Mouse (Mus musculus) limb, embryonic 12.5 days (tissue): Measurements from ENCODE around the gene B4gat1. TPM values are rescaled to one million over a fixed set of nuclear protein-coding genes. Genes with fewer than 3 reads are reported as not detected.

Experiments
- ATAC-seq: fragments of 200-750 bp; cut with Nextera tagmentation; 2 replicates; pipeline ENCODE4 v1.8.0; 2017; ENCODE audit warnings: low read depth, moderate TSS enrichment; ENCODE audit not compliant: insufficient number of reproducible peaks, insufficient read depth, low FRiP score, low TSS enrichment
- H3K27ac ChIP-seq: fragments of 300-500 bp; sonication (generic); 2 replicates; pipeline ENCODE4 v1.5.1; 2016; ENCODE audit warnings: mild to moderate bottlenecking, moderate library complexity
- H3K27me3 ChIP-seq: fragments of 300-500 bp; sonication (generic); 2 replicates; pipeline ENCODE4 v1.6.1; 2016; ENCODE audit warnings: mild to moderate bottlenecking, moderate library complexity
- H3K36me3 ChIP-seq: fragments of 300-500 bp; sonication (generic); 2 replicates; pipeline ENCODE4 v1.6.1; 2016; ENCODE audit warnings: mild to moderate bottlenecking, moderate library complexity
- H3K4me1 ChIP-seq: fragments of 300-500 bp; sonication (generic); replicated peaks from 2 replicates; pipeline ENCODE4 v1.6.1; 2016
- H3K4me2 ChIP-seq: fragments of 300-500 bp; sonication (generic); 2 replicates; pipeline ENCODE4 v1.6.1; 2016; ENCODE audit warnings: mild to moderate bottlenecking, moderate library complexity
- H3K4me3 ChIP-seq: fragments of 300-500 bp; sonication (generic); replicated peaks from 2 replicates; pipeline ENCODE4 v1.5.1; 2016; ENCODE audit warnings: mild to moderate bottlenecking
- H3K9ac ChIP-seq: fragments of 300-500 bp; sonication (generic); replicated peaks from 2 replicates; pipeline ENCODE4 v1.6.1; 2016; ENCODE audit warnings: mild to moderate bottlenecking, moderate library complexity
- H3K9me3 ChIP-seq: fragments of 300-500 bp; sonication (generic); 2 replicates; pipeline ENCODE4 v1.6.1; 2016; ENCODE audit warnings: mild to moderate bottlenecking, moderate library complexity
- WGBS: fragments of 180-500 bp; shearing (Covaris S2); methylation state at CpG from one replicate; pipeline ENCODE4 v1.1.7; 2016; 5-methylcytosine and 5-hydroxymethylcytosine counted together
- polyA plus RNA-seq: library from polyadenylated mRNA; unstranded; fragments of >200 nt; fragmentation: Nextera tagmentation; extraction: Ambion mirVana; gene quantifications from 2 replicates; pipeline ENCODE4 v1.2.1, GENCODE M21; 2016

The B4gat1 gene
- polyA plus RNA-seq, 1 experiment from 2014 or later: 42.3 TPM

- Histone ChIP-seq H3K4me1 (peaks cover 29% of the 10 kb centered on the region), H3K36me3 (peaks cover 41% of the 10 kb centered on the region), H3K27me3 (peaks cover 49% of the 10 kb centered on the region), H3K9ac (peak within 1 kb of the TSS; percentile 23; the same call in 1 of the 2 replicates), H3K27ac (no peak within 1 kb of the TSS), H3K4me3 (peak within 1 kb of the TSS; percentile 17), H3K9me3 (no peaks in the 10 kb centered on the region), H3K4me2 (peak within 1 kb of the TSS; percentile 36)
- WGBS: 16% methylated on average over 14 of the region's 14 CpGs
- no peak for ATAC-seq
Measured at GRCm38 (mm10) chr19:5050047-5050905, 11.7 kb downstream of the B4gat1 start, which contains the start of gene Rin1. Gene Rin1, plus strand, starts transcription at chr19:5050481.

DNA sequence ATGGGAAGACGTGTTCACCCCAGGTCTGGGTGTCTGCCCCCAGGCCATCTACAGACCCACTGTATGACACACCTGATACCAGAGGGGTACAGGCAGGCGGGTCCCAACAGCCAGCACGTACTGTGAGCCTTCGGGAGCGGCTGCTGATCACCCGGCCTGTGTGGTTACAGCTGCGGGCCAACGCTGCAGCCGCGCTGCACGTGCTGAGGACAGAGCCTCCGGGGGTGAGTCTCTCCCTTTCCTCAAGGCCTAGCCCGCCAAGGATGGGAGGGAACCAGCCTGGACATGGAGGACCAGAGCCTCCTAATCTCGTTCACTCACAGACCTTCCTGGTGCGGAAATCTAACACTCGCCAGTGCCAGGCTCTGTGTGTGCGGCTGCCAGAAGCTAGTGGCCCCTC, 12.4 kb downstream of the B4gat1 start:
- Histone ChIP-seq H3K9me3 (no peaks in the 10 kb centered on the region), H3K27me3 (peaks cover 49% of the 10 kb centered on the region), H3K27ac (no peak overlapping the region), H3K36me3 (peaks cover 38% of the 10 kb centered on the region), H3K4me2 (peak overlapping the region; percentile 36), H3K4me3 (peak overlapping the region; percentile 17), H3K4me1 (peaks cover 29% of the 10 kb centered on the region), H3K9ac (peak overlapping the region; percentile 23; the same call in 1 of the 2 replicates)
- peak; percentile 16; the same call in 1 of the 2 replicates for ATAC-seq
- 6% methylated on average over 17 of the region's 17 CpGs for WGBS

GRCm38 (mm10) chr19:5051515-5051914, 12.9 kb downstream of the B4gat1 start:
- H3K27ac ChIP-seq: no peak overlapping the region
- no peak for ATAC-seq
- H3K4me3 ChIP-seq: 0 out of 2 replicates have a peak overlapping the region, but pooled peaks have one; percentile 17
- H3K4me2 ChIP-seq: peak overlapping the region; percentile 36; the same call in 1 of the 2 replicates
- no peak overlapping the region for H3K9ac ChIP-seq
- peaks cover 34% of the 10 kb centered on the region for H3K4me1 ChIP-seq
- 40% methylated on average over 3 of the region's 3 CpGs for WGBS
- peaks cover 49% of the 10 kb centered on the region for H3K27me3 ChIP-seq
- peaks cover 33% of the 10 kb centered on the region for H3K36me3 ChIP-seq
- no peaks in the 10 kb centered on the region for H3K9me3 ChIP-seq

DNA sequence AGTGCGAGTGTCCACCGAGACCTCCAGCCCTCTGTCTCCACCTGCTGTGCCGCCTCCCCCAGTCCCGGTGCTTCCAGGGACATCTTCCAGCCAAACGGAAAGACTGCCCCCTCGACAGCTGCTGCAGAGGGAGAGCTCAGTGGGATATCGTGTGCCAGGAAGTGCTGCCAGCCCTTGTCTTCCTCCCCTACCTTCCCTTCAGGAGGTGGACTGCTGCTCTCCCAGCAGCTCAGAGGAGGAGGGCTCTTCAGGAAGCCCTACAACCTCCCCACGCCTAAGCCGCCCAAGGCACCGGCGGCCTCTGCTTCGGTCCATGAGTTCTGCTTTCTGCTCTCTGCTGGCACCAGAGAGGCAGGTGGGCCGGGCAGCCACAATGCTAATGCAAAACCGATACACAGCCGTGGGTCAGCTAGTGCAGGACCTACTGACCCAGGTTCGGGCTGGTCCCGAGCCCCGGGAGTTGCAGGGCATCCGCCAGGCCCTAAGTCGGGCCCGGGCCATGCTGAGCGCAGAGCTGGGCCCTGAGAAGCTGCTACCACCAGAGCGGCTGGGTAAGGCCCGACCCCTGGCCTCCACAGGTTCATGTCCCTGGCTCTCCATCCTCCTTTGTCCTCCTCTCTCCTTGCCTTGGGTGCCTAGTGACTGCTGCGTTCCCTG, 13.7 kb downstream of the B4gat1 start:
- no peak for ATAC-seq
- Histone ChIP-seq H3K4me2 (no peak overlapping the region; the same call in 1 of the 2 replicates), H3K9ac (no peak overlapping the region)

DNA sequence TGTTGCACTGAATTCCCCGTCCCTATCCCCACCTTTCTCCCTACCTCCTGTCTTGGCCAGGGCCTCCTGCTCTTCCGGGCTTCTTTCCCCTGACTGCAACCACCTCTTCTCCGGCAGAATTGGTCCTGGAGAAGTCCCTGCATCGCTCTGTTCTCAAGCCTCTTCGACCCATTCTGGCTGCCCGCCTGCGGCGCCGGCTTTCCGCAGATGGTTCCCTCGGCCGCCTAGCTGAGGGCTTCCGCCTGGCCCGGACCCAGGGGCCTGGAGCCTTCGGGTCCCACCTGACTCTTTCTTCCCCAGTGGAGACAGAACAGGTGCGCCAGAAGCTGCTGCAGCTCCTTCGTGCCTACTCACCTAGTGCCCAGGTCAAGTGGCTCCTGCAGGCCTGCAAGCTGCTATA, 14.2 kb downstream of the B4gat1 start:
- H3K4me2 ChIP-seq: no peak overlapping the region
- no peak overlapping the region for H3K4me3 ChIP-seq
- no peaks in the 10 kb centered on the region for H3K9me3 ChIP-seq
- peaks cover 41% of the 10 kb centered on the region for H3K4me1 ChIP-seq
- WGBS: 50% methylated on average over 17 of the region's 17 CpGs
- H3K36me3 ChIP-seq: peaks cover 19% of the 10 kb centered on the region
- peaks cover 49% of the 10 kb centered on the region for H3K27me3 ChIP-seq
- H3K27ac ChIP-seq: no peak overlapping the region
- H3K9ac ChIP-seq: no peak overlapping the region
- no peak for ATAC-seq

More for the DNA sequence above, 13.7 kb downstream of the B4gat1 start:
- 26% methylated on average over 25 of the region's 25 CpGs for WGBS
- Histone ChIP-seq H3K4me3 (peak overlapping the region; percentile 5; the same call in 1 of the 2 replicates), H3K27ac (no peak overlapping the region), H3K27me3 (peaks cover 49% of the 10 kb centered on the region), H3K4me1 (peaks cover 41% of the 10 kb centered on the region), H3K9me3 (no peaks in the 10 kb centered on the region), H3K36me3 (peaks cover 25% of the 10 kb centered on the region)

DNA sequence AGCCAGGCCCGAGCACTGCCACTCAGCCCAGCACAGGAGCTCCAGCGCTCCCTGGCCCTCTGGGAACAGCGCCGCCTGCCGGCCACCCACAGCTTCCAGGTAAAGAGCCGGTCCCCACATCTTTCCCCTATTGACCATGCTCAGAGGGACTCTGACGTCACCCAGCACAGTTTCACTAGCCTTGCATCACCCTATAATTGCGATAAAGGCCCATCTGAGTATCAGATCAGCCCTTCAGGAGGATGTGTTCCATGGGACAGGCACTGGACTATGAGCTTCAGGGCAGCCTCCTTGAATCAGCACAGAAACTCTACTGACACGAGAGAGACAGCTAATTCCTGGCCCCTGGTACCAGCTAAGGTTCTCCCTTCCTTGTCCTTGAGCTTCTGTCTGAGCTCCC, 15.3 kb downstream of the B4gat1 start:
- 17% methylated on average over 9 of the region's 9 CpGs for WGBS
- no peaks in the 10 kb centered on the region for H3K9me3 ChIP-seq

DNA sequence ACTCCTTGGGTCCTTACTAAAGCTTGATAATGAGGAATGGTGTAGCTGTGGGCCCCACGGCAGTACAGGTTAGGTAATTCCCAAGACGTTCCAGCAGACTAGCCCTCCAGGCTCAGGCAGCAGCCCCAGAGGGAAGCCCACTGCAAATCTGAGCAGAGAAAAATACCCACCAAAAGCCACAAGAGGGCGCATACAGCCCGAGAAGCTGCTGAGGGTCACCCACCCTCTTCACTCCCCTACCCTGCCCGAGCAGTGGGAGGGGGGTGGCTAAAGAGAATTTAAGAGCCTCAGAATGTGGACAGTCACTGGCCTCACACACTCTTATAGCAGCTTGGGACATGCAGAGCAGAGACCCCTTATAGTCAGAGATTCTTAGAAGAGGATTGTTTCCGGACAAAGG, 17.6 kb downstream of the B4gat1 start:
- Histone ChIP-seq H3K27me3 (peaks cover 29% of the 10 kb centered on the region), H3K36me3 (no peaks in the 10 kb centered on the region), H3K9ac (no peak overlapping the region), H3K9me3 (no peaks in the 10 kb centered on the region), H3K4me3 (no peak overlapping the region), H3K4me1 (peaks cover 57% of the 10 kb centered on the region), H3K27ac (no peak overlapping the region), H3K4me2 (no peak overlapping the region)
- WGBS: 10% methylated on average over 6 of the region's 6 CpGs
- 0 out of 2 replicates have a peak, but pooled peaks have one; percentile 4 for ATAC-seq

More for the DNA sequence above, 15.3 kb downstream of the B4gat1 start:
- no peak for ATAC-seq
- Histone ChIP-seq H3K27ac (no peak overlapping the region), H3K4me3 (0 out of 2 replicates have a peak overlapping the region, but pooled peaks have one; percentile 3), H3K4me1 (peaks cover 52% of the 10 kb centered on the region), H3K36me3 (peaks cover 10% of the 10 kb centered on the region; the same call in 1 of the 2 replicates), H3K9ac (no peak overlapping the region), H3K4me2 (no peak overlapping the region), H3K27me3 (peaks cover 49% of the 10 kb centered on the region)

DNA sequence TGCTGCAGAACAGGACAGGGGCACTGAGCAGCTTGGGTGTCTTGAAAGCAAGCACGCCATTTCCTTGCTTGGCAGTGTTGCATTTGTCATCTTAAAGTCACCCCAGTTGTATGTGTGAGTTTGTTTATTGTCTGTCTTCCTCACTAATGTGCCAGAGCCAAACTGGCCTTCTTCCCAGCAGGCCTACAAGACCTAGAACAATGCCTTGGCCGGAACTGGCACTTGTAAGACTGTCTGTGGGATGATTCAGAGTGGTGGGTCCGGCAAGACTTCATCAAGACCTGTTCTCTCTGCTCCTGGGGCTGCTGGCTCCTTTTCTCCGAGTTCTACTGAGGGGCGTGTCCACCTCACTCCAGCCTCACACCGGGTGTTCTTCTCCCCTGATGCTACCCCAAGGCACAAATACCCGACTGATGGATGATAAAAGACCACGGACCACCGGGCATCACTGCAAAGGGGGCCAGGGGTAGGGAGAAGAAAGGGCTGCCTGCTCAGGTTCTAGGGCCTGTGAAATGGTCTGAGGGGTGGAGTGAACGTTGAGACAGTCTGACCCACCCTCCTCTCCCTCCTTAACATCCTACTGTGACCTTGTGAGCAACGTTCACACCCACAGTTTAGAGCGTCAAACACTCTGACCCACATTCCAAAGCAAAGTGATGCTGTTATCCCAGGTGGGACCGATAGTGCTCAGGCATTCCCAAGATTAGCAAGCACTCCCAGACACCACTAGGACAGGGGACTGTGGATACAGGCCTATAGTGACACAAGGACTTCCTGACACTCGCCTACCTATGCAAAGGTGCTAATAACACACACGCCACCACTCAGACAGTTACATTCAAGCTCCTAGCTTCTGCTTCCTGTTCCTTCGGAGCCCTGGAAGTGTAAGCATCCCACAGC, 19.5 kb downstream of the B4gat1 start:
- H3K36me3 ChIP-seq: no peaks in the 10 kb centered on the region
- H3K4me3 ChIP-seq: no peak overlapping the region
- no peak overlapping the region for H3K4me2 ChIP-seq
- H3K4me1 ChIP-seq: peaks cover 47% of the 10 kb centered on the region
- H3K27ac ChIP-seq: no peak overlapping the region
- 26% methylated on average over 16 of the region's 16 CpGs for WGBS
- peak overlapping the region; percentile 40; the same call in 1 of the 2 replicates for H3K9ac ChIP-seq
- H3K27me3 ChIP-seq: peaks cover 10% of the 10 kb centered on the region
- ATAC-seq: no peak
- H3K9me3 ChIP-seq: no peaks in the 10 kb centered on the region

DNA sequence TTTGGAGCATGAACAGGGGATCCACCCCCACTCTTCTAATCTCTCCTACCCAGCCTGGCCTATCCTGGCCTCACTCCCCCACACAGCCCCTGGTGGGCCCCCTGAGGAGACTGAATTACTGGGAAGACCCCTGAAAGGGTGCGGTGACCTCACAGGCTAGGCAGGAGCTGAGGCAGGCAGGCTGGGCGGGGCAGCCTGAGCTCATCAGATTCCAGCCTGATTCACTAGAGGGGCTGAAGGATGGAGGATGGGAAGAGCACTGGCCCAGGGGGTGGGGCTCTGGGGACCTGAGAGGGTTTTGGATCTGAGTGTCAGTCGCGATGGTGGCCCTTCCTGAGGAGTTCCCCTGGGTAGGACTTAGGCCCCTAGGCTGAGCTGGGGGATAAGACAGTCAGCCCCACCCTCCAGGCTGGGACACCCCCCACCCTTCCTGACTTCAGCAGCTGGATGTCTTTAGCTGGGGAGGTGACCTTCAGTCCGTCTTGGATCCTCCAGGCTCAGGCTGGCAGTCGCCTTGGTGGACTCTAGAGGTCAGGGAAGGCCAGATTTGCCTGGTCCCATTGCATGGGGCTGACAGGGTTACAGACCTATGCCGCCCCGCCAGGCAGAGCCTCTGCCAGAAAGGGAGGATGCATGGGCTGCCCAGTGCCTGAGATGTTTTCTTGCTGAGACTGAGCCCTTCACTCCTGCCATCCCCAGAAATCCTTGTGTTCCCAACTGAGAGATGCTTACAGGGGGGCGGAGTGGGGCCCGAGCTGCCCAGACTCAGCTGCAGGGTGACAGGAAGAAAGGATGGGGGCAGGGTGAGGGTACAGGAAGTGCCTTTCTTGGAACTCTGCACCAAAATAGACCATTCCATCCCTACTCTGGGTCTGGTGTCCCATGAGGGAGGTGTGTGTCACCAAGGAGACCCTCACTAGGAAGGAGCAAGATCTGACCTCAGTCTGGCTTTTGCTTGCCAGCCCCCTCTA, 20.5 kb downstream of the B4gat1 start:
- Histone ChIP-seq H3K4me1 (peaks cover 47% of the 10 kb centered on the region), H3K4me2 (no peak overlapping the region), H3K36me3 (no peaks in the 10 kb centered on the region), H3K4me3 (no peak overlapping the region), H3K27me3 (peaks cover under 1% of the 10 kb centered on the region), H3K9me3 (no peaks in the 10 kb centered on the region), H3K9ac (0 out of 2 replicates have a peak overlapping the region, but pooled peaks have one; percentile 40), H3K27ac (peak overlapping the region; percentile 45)
- ATAC-seq: 0 out of 2 replicates have a peak, but pooled peaks have one; percentile 27
- WGBS: 15% methylated on average over 10 of the region's 10 CpGs
